Mouse (Mus musculus): ENCODE data around the gene Coq9.

DNA sequence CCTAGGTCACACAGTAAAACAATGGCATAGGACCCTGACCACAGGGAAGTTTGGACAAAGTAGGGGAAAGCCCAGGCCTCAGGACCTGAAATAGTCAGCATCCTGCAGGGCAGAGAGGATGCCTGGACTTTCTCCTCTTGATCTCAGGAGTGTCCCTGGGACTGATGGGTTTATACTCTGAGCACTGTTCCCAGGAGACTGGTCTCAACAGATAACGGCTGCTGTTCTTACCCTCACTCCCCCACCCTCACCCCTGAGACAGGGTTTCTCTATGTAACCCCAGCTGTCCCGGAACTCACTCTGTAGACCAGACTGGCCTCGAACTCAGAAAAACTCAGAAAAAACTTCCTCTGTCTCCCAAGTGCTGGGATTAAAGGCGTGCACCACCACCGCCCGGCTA, 29.7 kb upstream of the Coq9 start:
- TF ChIP-seq CTCF (IDR thresholded peaks at IDR 0.05; ENCODE audit: control insufficient read depth, insufficient read depth, low read length) (no peak), POLR2A (IDR thresholded peaks at IDR 0.05; ENCODE audit: borderline replicate concordance, control insufficient read depth, low read depth, low read length) (no peak)

Data from bone marrow, adult 2 months (tissue).